Mouse (Mus musculus) lung, postnatal 0 days (tissue): ENCODE measurements around the gene Skap1.

Experiments
- CTCF ChIP-seq: IDR thresholded peaks from 2 replicates; pipeline ENCODE4 v1.5.1; 2016; ENCODE audit warnings: antibody characterized with exemption, mild to moderate bottlenecking
- EP300 ChIP-seq: IDR thresholded peaks from 2 replicates; pipeline ENCODE4 v1.6.1; 2016; ENCODE audit warnings: antibody characterized with exemption, mild to moderate bottlenecking, control low read depth

GRCm38 (mm10) chr11:96502948-96503347, 38.6 kb downstream of the Skap1 start:
- TF ChIP-seq CTCF (no peak), EP300 (no peak)
